Mouse (Mus musculus): Measurements from ENCODE around the gene Adam19. TPM values are rescaled to one million over a fixed set of nuclear protein-coding genes. Genes with fewer than 3 reads are reported as not detected.
A peak's percentile ranks its signal among the peaks of the same experiment; 100 is the strongest.
"Not testable (repeated sequence)": the region's sequence is repeated elsewhere in the genome, so short reads cannot be mapped to it uniquely, and the experiment has no call there.

The Adam19 gene
- total RNA-seq, 2 experiments from 2014 or later = 36.2 to 78.2 TPM

GRCm38 (mm10) chr11:46053457-46053856 lies 2.3 kb upstream of the Adam19 start:
- intact Hi-C loops (cut with DNase I) = loop anchor here (2.0 to 5.0 kb wide), 2 partner anchors 36 to 161 kb away; no protein-coding TSS in a partner anchor
- DNase-seq (ENCODE audit: low spot score) = not testable (repeated sequence)

DNA sequence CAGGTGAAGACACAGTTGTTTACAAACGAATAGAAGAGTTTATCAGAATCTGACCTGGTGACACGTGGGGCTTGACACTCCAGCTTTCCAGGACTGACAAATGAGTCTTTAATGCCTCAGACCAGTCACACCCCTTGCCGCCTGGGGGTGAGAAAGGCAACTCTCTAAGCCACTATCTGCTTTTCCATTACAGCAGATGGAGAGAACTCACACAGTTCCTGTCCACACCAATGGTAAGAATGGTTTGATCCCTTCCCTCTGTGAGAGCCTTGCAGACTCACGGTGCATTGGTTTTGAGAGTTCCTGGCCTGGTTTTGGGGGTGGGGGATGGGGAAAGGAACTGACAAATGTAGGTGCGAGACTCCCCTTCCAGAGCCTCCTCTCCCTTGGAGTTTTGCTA lies 1.5 kb upstream of the Adam19 start:
- no peak for DNase-seq (ENCODE audit: low spot score)
- intact Hi-C loops (cut with DNase I) = loop anchor here (5.0 kb wide), 1 partner anchor 37 kb away; no protein-coding TSS in a partner anchor

DNA sequence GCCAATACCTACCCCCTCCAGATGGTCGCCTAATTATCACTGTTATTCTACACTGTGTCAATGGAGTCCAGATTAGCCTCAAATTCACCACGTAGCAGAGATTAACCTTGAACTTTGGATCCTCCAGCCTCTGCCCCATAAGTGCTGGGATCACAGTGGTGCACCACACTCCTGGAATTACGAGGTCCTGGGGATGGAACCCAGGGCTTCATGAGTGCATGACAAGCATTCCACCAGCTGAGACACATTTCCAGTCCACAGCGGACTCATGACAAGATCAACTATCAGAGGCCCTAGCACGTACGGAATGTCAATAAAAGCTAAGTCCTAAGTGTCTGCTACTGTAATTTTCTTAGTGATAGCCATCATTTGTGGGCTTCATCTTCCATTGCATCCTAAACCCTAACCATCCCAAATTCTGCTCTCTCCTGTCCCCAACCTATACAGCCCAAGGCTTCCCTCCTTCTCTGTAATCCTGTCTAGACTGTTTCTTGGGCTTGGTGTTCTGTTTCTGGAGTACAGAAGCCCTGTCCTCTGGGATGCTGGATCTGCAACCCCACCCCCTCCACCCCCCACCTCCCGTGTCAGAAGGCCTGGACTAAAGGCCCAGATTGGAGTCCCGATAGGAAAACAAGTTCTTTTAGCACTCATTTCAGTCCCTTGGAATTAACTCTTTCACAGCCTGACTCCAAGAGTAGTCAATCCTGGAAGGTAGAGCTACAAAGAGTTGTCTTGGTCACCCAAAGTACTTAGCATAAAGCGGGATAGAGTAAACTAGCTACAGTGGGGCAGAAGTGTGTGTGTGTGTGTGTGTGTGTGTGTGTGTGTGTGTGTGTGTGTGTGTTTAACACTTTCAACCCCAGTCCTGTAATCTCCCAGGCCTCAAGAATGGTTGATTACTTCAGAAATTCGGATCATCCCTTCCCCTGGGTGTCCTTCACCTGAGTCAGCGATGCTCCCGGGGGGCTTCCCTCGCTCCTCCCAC lies 589 bp upstream of the Adam19 start:
- intact Hi-C loops (cut with DNase I) = loop anchor here (5.0 kb wide), 1 partner anchor 38 kb away; no protein-coding TSS in a partner anchor
- DNase-seq (ENCODE audit: low spot score) = no peak

- DNase-seq (ENCODE audit: low spot score) = peak; percentile 20
- intact Hi-C loops (cut with DNase I) = no loop called here
Measured at GRCm38 (mm10) chr11:46056770-46057411, 1.1 kb downstream of the Adam19 start.

- intact Hi-C loops (cut with DNase I) = no loop called here
- no peak for DNase-seq (ENCODE audit: low spot score)
Measured at GRCm38 (mm10) chr11:46058011-46058410, 2.2 kb downstream of the Adam19 start.

GRCm38 (mm10) chr11:46058916-46059315 lies 3.1 kb downstream of the Adam19 start:
- intact Hi-C loops (cut with DNase I) = no loop called here
- no peak for DNase-seq (ENCODE audit: low spot score)

DNA sequence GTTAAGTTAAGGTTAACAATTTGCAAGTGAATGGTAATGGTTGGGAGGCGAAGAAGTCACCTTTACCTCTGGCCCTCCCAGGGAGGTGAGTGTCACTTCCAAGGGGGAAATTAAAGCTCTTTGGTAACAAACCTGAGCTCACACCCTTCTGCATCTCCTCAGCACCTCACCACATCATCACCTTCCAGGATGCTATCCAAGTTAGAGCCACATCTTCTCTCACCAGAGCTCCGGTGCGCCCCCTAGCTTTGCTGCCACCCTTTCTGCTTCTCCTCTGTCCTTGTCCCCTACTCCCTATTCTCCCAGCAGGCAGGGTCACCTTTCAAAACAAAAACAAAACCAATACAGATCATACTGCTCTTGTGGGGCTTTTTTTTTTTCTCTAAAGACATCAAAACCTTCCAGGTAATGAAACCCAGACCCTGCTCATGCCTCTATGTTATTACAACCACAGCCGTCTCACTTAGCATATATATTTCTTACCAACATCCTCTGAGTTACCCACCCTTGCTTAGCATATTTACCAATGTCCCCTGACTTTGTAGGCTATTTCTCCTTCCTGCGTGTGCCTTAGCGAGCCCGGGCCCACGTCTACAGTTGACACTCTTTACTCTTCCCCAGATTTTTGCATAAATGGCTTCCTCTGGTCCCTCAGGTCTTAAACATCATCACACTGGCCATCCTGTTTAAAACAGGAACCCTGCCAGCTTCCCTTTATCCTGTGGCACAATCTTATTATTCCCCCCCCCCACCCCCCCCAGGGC lies 4.3 kb downstream of the Adam19 start:
- intact Hi-C loops (cut with DNase I) = no loop called here
- DNase-seq (ENCODE audit: low spot score) = no peak

DNA sequence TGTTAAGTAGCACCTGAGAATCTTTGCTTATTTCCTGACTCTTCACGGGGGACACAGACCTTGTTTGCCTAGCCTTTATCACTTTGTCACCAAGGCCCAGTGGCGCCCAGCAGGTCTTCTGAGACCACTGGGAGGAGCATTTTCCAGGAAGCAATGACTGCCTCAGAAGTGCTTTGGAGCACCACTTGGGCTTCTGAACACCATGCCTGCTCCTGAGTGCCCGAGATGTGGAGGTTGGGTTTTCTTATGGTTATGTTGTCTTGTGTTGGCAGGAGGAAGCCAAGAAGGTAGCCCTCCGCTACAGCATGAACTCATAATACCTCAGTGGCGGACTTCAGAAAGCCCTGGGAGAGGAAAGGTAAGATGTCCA lies 4.8 kb downstream of the Adam19 start:
- intact Hi-C loops (cut with DNase I) = no loop called here
- no peak for DNase-seq (ENCODE audit: low spot score)

- no peak for DNase-seq (ENCODE audit: low spot score)
- intact Hi-C loops (cut with DNase I) = loop anchor here (2.0 kb wide), 1 partner anchor 53 kb away; no protein-coding TSS in a partner anchor
Measured at GRCm38 (mm10) chr11:46061776-46062445, 6.1 kb downstream of the Adam19 start.

GRCm38 (mm10) chr11:46062569-46062968 lies 6.8 kb downstream of the Adam19 start:
- no peak for DNase-seq (ENCODE audit: low spot score)
- intact Hi-C loops (cut with DNase I) = loop anchor here (2.0 kb wide), 1 partner anchor 52 kb away; no protein-coding TSS in a partner anchor

GRCm38 (mm10) chr11:46062993-46063731 lies 7.4 kb downstream of the Adam19 start:
- peak; percentile 48 for DNase-seq (ENCODE audit: low spot score)
- intact Hi-C loops (cut with DNase I) = loop anchor here (2.0 kb wide), 1 partner anchor 52 kb away; no protein-coding TSS in a partner anchor

DNA sequence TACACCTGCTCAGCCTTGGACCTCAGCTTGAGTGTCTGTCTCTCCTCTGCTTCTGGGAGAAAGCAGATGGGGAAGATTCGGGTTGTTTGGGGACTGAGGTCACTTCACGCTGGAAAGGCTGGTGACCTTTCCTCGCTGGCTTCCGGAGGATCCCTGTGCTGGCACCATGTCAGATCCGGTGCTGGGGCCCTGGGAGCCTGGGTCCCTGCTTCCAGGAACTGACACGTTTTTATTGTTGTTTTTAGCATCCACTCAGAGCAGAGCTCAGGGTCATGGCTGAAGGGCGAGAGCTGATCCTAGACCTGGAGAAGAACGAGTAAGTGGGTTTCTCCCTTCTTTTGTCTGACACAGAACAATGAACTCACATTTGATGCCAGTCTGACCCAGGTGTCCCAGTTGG lies 9.0 kb downstream of the Adam19 start:
- DNase-seq (ENCODE audit: low spot score) = no peak
- intact Hi-C loops (cut with DNase I) = loop anchor here (2.0 kb wide), 1 partner anchor 58 kb away; no protein-coding TSS in a partner anchor

DNA sequence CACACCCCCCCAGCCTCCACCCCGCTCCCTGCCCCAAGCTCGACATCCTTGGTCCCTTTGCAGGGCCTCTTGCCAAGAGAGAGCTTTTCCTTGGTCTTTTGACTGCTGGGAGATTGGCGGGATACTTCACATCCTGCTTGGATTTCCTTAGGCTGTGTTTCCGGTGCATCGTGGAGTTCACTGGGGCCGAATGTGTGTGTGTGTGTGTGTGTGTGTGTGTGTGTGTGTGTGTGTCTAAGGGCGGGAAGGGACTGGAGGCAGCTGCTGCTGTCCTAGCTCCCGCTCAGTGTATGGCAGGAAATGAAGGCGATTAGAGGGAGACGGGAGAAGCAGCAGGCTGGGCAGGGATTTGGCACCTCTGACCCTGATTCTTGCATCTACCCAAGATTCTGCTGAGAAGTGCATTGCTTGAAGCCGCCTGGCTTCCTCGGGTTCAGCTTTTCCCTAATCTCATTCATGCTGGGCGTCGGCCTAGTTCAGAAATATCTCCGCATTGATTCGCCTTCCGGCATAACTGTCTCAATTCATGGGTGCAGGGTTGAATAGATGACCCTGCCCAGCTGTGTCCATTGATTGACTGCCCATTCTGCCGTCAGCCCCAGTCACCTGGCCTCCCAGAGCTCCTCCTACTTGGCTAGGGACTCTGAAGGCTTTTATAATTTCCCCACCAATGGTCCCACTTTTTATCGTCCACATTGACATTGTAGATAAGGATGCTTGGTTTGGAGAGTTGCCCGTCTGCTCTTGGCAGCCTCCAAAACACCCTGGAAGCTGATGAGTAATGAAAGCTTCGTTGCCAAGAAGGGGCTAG lies 9.6 kb downstream of the Adam19 start:
- DNase-seq (ENCODE audit: low spot score) = peak; percentile 68
- intact Hi-C loops (cut with DNase I) = loop anchor here (2.0 kb wide), 1 partner anchor 57 kb away; no protein-coding TSS in a partner anchor

DNA sequence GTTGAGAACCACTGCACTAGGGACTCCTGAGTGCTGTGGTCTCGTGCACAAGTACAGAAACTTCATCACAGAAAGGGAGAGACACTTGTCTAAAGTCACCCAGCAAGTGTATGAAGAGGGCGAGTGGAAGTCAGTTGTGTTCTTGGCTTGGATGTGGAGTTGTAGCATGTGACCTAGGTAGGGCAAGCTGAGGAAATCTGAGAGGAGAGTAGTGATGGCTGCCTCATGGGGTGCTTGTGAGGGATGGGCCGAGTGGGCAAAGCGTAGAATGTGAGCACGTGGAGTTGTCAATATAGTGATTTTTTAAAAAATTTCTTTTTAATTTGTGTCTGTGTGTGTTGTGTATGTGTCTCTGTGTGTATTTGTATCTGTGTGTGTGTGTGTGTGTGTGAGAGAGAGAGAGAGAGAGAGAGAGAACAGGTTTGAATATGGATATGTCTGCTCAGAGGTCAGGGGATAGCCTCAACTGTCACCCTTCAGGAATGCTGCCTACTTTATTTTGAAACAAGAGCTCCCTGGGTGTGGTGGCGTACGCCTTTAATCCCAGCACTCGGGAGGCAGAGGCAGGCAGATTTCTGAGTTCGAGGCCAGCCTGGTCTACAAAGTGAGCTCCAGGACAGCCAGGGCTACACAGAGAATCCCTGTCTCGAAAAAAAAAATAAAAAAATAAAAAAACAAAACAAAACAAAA lies 11.7 kb downstream of the Adam19 start:
- intact Hi-C loops (cut with DNase I) = no loop called here
- DNase-seq (ENCODE audit: low spot score) = no peak

DNA sequence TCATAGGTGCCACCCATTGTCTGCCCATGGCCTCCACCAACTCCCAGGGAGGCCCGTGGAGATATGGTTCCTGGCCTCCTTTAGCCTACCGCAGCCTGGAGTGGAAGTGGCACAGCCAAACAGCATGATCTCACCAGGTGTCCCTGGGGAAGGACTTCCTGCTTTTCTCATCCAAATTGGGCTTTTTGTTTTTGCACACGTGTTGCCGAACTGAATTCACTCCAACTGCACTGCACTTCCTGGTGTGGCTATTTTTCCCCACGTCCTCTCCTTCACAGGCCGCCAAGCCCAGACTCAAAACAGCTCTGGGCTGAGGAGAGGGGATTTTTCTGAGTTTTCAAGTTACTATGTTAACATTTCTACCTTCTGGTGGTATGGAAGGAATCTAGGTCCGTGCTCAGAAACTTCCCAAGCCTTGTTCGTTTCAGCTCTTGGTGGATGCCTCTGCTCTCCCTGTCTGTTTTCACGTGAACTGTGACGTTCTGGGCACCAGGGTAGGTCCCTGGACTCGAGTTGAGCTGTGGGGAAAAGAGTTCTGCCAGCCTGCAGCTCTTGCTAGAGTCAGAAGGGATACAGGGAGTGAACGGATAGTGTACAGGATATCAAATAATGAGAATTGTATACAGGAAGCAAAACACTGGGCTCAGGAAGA lies 13.1 kb downstream of the Adam19 start:
- DNase-seq (ENCODE audit: low spot score) = peak; percentile 54
- intact Hi-C loops (cut with DNase I) = no loop called here

GRCm38 (mm10) chr11:46069408-46070003 lies 13.7 kb downstream of the Adam19 start:
- no peak for DNase-seq (ENCODE audit: low spot score)
- intact Hi-C loops (cut with DNase I) = no loop called here

Measured in heart, postnatal 25 days (tissue).